Mouse (Mus musculus) spleen, adult 12 weeks (tissue): ENCODE data around the gene 5330417C22Rik.
A peak's percentile ranks its signal among the peaks of the same experiment; 100 is the strongest.
"Not testable (repeated sequence)": the region's sequence is repeated elsewhere in the genome, so short reads cannot be mapped to it uniquely, and the experiment has no call there.

Experiments used
- DNase-seq: peaks from one replicate; pipeline ENCODE4 v3.0.0; 2022; ENCODE audit warnings: low spot score

The 5330417C22Rik gene

GRCm38 (mm10) chr3:108536517-108537260 is at the start of gene 5330417C22Rik:
Gene 5330417C22Rik, minus strand, starts transcription at chr3:108536536.
- peak; percentile 11 for DNase-seq

GRCm38 (mm10) chr3:108584580-108584979 is 48.2 kb upstream of the 5330417C22Rik start:
- DNase-seq = no peak

- no peak for DNase-seq
Measured at GRCm38 (mm10) chr3:108574018-108574417, 37.7 kb upstream of the 5330417C22Rik start.

GRCm38 (mm10) chr3:108572309-108573010 is 36.1 kb upstream of the 5330417C22Rik start:
- no peak for DNase-seq

- peak; percentile 92 for DNase-seq
Measured at GRCm38 (mm10) chr3:108571443-108572294, 35.3 kb upstream of the 5330417C22Rik start, which contains the start of gene Taf13. Gene Taf13, plus strand, starts transcription at chr3:108571698.

- DNase-seq = no peak
Measured at GRCm38 (mm10) chr3:108570813-108571212, 34.5 kb upstream of the 5330417C22Rik start.

GRCm38 (mm10) chr3:108569636-108570035 is 33.3 kb upstream of the 5330417C22Rik start:
- not testable (repeated sequence) for DNase-seq

- DNase-seq = no peak
Measured at GRCm38 (mm10) chr3:108567990-108568877, 31.9 kb upstream of the 5330417C22Rik start.

GRCm38 (mm10) chr3:108563309-108563708 is 27.0 kb upstream of the 5330417C22Rik start:
- DNase-seq = peak; percentile 70

GRCm38 (mm10) chr3:108562777-108563271 is 26.5 kb upstream of the 5330417C22Rik start:
- no peak for DNase-seq

- peak; percentile 96 for DNase-seq
Measured at GRCm38 (mm10) chr3:108562133-108562730, 25.9 kb upstream of the 5330417C22Rik start, which contains the start of gene Tmem167b. Gene Tmem167b, minus strand, starts transcription at chr3:108562466.

GRCm38 (mm10) chr3:108557888-108558287 is 21.6 kb upstream of the 5330417C22Rik start:
- DNase-seq = no peak

- peak; percentile 85 for DNase-seq
Measured at GRCm38 (mm10) chr3:108554587-108555312, 18.4 kb upstream of the 5330417C22Rik start.

- no peak for DNase-seq
Measured at GRCm38 (mm10) chr3:108554111-108554561, 17.8 kb upstream of the 5330417C22Rik start.

GRCm38 (mm10) chr3:108542299-108542698 is 6.0 kb upstream of the 5330417C22Rik start:
- DNase-seq = no peak

GRCm38 (mm10) chr3:108537303-108537702 is 967 bp upstream of the 5330417C22Rik start:
- DNase-seq = peak; percentile 62

GRCm38 (mm10) chr3:108535896-108536516 is 330 bp downstream of the 5330417C22Rik start:
- DNase-seq = no peak

GRCm38 (mm10) chr3:108533951-108534350 is 2.4 kb downstream of the 5330417C22Rik start, which contains the start of gene 1700013F07Rik:
Gene 1700013F07Rik, plus strand, starts transcription at chr3:108534150.
- DNase-seq = no peak
